Mouse (Mus musculus) olfactory bulb, adult 2 months (tissue): ENCODE measurements at regions not wholly inside any gene's neighbourhood (a gene's known extent, or its start where the extent isn't known, plus 50 kb on each side); places are given as distances from the start of the nearest gene placed in this dataset.

Source experiments
- CTCF ChIP-seq: fragments of 200-500 bp; IDR thresholded peaks from 2 replicates; pipeline ENCODE4 v1.5.1; 2012; ENCODE audit warnings: low read depth, mild to moderate bottlenecking, low read length, moderate library complexity; ENCODE audit not compliant: insufficient read depth
- POLR2A ChIP-seq: fragments of 200-500 bp; IDR thresholded peaks from 2 replicates; pipeline ENCODE4 v1.6.1; 2012; ENCODE audit warnings: mild to moderate bottlenecking, low read depth, low read length, moderate library complexity; ENCODE audit not compliant: insufficient read depth

DNA sequence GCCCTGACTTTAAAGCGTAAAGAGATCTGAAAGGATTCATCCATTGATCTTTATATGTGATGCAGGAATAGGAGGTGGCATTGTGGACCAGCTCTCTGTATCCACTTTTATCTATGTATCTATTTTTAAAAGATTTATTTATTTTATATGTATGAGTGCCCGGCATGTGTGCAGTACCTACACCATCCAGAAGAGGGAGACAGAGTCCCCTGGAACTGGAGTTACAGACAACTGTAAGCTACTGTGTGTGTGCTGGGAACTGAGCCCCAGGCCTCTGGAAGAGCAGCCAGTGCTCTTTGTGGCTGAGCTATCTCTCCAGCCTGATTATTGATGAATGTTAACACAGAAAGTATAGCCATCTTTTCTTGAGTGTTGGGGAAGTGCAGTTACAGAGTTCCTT is 433.9 kb upstream of the Zfp507 start:
- no peak for TF ChIP-seq CTCF
- no peak for TF ChIP-seq POLR2A
